Mouse (Mus musculus): Measurements from ENCODE around the gene Smarce1. TPM values are rescaled to one million over a fixed set of nuclear protein-coding genes. Genes with fewer than 3 reads are reported as not detected.

The Smarce1 gene
- total RNA-seq, 2 experiments from 2014 or later, result 75.4 to 80.2 TPM

DNA sequence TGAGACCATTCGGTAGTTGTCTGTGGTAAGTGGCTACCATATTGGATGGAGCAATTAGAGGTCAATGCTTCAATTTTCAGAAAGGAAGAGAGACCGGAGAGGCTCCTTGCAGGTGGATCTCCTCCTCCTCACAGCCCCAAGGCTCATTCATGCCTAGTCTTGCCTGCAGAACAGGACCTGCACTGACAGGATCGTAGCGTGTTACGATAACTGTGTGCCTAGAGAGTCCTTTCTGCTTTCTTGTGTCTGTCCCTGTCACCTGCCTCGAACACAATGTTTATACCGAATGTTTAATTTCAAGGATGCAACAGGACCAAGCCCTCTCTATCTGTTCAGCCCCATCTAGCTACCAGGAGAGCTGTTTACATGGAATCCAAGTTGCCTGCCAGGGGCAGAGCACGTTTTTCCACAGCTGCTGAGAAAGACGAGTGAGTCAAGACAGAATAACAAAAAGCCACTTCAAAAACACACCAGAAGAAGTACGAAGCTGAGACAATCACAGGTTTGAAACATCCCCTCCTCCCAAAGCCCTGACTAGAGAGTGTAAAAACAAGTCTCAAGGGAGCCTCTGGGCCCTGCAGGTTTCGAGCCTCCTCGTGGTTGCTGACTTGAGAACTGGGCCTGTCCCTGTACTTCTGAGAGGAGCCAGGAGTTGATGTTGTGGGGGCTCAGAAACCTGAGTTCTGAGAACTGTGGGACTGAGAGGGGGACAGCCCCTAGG is 60.1 kb downstream of the Smarce1 start:
- no peak for DNase-seq (ENCODE audit: low spot score in 2 of 2)

DNA sequence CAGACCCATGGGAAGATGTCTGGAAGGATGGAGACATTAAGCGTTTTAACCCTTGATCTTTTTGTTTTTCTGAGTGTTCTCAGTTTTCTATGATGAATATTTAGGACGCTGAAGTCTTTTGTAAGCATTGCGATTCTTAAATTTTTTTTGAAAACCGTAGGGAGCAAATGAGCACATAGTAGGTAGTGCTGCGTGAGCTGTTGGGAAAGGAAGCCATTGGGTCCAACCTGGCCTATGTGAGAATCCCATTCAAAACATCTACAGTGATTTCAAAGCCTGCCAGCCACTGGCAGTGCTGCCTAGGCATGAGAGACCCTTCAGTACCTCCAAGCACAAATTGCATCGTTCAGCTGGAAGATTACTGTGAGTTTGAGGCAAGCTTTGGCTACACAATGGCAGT is 60.8 kb downstream of the Smarce1 start:
- no peak for DNase-seq (ENCODE audit: low spot score in 2 of 2)

DNA sequence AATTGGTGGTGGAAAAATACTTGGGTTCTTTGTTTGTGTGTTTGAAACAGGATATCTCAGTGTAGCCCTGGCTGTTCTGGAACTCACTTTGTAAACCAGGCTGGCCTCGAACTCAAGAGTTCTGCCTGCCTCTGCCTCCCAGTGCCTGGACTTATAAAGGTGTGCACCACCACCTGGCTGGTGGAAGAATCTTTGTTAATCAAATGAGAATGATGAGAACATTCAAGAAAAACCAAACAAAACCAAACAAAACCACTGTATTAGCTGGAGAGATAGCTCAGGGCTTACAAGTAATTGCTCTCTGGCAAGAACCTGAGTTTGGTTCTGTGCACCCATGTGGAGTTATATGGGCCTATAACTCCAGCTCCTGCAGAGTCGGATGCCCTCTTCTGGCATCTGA is 61.4 kb downstream of the Smarce1 start:
- DNase-seq (ENCODE audit: low spot score in 2 of 2), result no peak

DNA sequence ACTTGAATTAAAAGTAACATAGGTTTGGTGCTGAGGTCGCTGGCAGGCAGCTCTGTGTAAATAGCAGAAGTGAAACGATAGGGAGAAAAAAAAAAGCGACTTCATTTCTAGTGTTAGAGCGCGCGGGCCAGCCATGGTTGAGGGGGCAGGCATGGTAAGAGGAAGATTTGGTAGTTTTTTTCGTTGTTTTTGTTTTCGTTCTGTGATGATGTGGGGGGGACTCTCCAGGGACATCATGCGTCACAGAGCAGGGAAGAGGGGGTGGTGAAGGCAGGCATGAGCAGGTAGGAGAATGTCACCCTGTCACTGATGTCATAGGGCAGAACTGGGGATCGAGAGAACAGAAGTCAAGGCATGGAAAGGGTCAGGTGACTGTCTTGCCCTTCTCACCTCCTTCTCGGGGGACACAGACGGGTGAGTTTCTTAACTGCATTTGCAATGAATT is 62.8 kb downstream of the Smarce1 start:
- DNase-seq (ENCODE audit: low spot score in 2 of 2), result no peak

DNA sequence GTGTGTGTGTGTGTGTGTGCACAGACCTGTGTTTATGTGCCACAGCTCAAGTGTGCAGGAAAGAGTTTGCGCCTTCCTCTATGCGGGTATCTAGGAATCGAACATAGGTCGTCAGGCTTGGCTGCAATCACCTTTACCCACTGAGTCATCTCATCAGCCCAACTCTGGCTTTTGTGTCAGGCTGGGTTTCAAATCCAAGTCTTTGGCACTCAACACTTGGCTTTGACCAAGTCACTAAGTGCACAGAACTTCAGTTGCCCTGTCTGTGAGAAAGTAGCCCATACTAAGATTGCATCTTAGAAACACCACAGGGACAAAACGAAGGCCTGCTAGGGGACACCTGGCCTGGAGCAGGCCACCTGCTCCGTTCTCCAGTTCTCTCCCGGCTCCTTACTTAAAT is 63.2 kb downstream of the Smarce1 start:
- no peak for DNase-seq (ENCODE audit: low spot score in 2 of 2)

DNA sequence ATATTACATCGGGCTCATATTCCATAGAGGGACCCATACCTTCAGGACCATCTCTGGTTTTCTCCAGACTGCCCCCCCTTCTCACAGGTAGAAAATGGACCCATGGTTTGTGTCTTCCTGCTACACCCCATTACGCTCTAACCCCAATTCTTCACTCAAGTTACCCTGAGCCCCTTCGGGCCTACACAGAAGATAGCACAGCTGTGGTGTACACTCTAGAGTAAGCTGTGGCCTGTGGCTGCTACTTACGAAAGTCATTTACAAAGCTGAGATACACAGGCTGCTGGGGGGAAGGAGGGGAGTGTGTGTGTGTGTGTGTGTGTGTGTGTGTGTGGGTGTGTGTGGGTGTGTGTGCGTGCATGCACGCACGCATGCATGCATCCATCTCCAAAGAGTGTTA is 64.6 kb downstream of the Smarce1 start:
- DNase-seq (ENCODE audit: low spot score in 2 of 2), result no peak

DNA sequence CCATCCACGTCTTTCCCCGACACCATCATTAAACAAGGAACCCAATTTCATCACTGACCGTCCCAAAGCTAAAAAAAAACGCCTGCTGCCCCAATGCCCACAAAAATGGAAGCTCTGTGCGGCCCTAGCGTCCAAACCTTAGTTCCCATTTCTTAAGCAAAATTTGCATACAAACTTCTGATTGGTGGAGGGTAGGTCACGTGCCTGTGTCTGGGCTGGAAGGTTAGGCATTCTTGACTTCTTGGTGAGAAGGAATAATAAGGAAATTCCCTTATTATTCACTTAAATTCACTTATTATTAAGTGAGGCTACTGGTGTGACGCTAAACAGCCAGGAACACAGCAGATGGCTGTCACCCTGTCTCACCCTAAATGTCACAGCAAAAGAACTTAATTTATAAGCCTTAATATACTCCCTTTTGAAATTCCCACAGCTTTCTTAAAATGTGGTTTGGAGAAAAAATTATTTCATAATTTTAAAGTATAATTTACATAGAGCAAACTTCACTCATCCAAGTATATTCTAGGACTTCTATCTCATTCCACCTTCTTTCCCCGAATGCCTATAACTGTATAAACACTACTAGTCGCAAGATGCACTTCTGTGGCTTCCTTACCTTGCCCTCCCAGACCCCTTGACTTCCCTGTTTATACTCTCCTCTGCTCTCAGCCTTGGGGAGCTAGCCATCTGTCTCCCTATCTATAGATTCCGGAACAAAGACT is 65.6 kb downstream of the Smarce1 start:
- no peak for DNase-seq (ENCODE audit: low spot score in 2 of 2)

DNA sequence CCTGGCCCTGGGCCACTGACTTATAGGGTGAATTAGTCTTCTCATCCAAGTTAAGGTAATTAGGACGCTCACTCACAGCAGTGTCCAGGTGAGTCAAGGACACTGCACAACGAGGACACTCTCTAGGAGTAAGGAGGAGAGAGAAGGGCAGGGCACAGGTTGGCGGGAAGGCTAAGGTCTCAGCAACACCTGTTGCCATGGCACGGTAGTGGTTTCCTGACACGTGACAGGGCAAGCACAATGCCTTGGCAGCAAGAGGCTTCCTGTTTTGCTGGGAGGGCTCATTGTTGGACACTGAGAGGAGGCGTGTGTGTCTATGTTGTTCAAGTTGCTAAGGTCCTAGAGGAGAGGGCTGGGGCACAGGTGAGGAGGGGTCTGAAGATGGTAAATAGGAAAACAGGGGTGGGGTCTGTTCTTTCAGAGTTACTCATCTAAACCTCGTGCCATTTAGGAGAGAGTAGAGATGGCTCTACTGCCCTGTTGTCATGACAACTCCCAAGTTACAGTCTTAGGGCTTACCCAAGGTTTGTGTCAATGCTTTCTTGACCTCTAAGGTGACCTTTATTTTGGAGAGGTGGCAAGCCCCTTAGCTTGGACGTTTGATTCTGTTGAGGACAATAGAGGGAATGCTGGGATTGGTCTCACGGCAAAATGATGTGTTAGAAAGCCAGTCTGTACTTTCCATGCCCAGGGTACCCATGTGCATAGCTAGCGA is 67.7 kb downstream of the Smarce1 start:
- DNase-seq (ENCODE audit: low spot score in 2 of 2), result no peak

DNA sequence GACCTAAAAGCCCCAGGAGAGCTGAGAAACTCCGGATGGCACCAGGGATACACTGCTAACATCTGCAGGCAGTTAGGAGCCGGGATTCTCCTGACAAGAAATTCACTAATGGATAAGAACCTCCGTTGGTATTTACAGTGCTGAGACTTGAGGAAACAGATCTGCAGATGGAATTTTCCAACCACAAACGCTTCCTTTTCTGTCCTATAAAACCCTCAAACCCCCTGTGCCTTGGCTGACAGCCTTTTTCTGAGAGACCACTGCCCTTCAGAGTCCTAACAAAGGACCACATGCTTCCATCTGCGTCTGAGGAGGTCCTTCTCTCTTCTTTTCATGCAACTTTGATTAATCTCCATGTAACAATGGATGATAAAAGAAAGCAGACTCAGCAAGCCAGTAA is 69.2 kb downstream of the Smarce1 start:
- no peak for DNase-seq (ENCODE audit: low spot score in 2 of 2)

DNA sequence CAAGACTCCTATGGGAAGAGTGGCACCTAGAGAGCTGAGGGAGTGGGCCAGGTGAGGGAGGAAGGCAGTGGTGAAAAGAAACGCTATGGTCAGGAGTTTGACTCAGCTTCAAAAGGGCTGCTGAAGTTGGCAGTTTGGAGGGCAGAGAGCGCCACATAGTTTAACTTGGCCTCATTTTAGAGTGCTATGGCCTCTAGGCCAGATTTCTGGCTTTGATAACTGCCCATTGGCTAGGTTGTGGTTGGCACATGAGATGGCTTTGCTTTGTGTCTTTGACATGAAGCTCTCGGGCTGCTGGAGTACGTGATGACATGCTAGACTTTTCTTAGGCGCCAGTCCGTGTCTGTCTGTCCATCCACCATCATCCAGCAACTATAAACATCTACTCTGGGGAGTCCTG is 70.6 kb downstream of the Smarce1 start:
- no peak for DNase-seq (ENCODE audit: low spot score in 2 of 2)

Other genes starting within 250 kb of the Smarce1 start
- gene Gjd3, start 248.0 kb downstream of the Smarce1 start, total RNA-seq (2021), result 1 to 10 TPM; 2.2 TPM
- gene Top2a, start 206.8 kb downstream of the Smarce1 start, total RNA-seq (2021), result 1 to 10 TPM; 8.1 to 9.8 TPM
- gene Igfbp4, start 189.8 kb downstream of the Smarce1 start, total RNA-seq (2021), result 100 to 1,000 TPM in 1 of 2 experiments, 10 to 100 TPM in 1; 93.6 to 121 TPM
- gene Tns4, start 141.7 kb downstream of the Smarce1 start, total RNA-seq (2021), result under 1 TPM; 0.09 to 0.21 TPM
- not detected for gene Ccr7, start 75.9 kb downstream of the Smarce1 start, total RNA-seq (2021)
- gene Krt222, start 13.1 kb upstream of the Smarce1 start, total RNA-seq (2021), result 10 to 100 TPM; 28.4 to 32.8 TPM
- not detected for gene Krt24, start 54.2 kb upstream of the Smarce1 start, total RNA-seq (2021)
- gene Krt25, start 91.9 kb upstream of the Smarce1 start, total RNA-seq (2021), result not detected
- gene Krt26, start 106.9 kb upstream of the Smarce1 start, total RNA-seq (2021), result under 1 TPM in 1 of 2 experiments, not detected in 1; 0.14 TPM
- gene Krt27, start 120.1 kb upstream of the Smarce1 start, total RNA-seq (2021), result not detected
- under 1 TPM; 0.32 to 0.45 TPM for gene Krt28, start 143.9 kb upstream of the Smarce1 start, total RNA-seq (2021)
- 10 to 100 TPM; 13.0 to 14.4 TPM for gene Krt10, start 158.3 kb upstream of the Smarce1 start, total RNA-seq (2021)
- gene Krt12, start 191.2 kb upstream of the Smarce1 start, total RNA-seq (2021), result 1 to 10 TPM; 1.1 to 1.5 TPM
- not detected for gene Krt20, start 207.1 kb upstream of the Smarce1 start, total RNA-seq (2021)